Mouse (Mus musculus) thymus, postnatal 0 days (tissue): ENCODE data around the gene Spsb3. TPM values are rescaled to one million over a fixed set of nuclear protein-coding genes. Genes with fewer than 3 reads are reported as not detected.

Source experiments
- DNase-seq: peaks from one replicate; pipeline ENCODE4 v3.0.0-alpha.2; 2015; ENCODE audit warnings: low spot score
- polyA plus RNA-seq: library from polyadenylated mRNA; unstranded; fragments of >200 nt; fragmentation: Nextera tagmentation; extraction: Ambion mirVana; gene quantifications from 2 replicates; pipeline ENCODE4 v1.2.1, GENCODE M21; 2015

The Spsb3 gene
- polyA plus RNA-seq, 1 experiment from 2014 or later: 97.8 TPM

DNA sequence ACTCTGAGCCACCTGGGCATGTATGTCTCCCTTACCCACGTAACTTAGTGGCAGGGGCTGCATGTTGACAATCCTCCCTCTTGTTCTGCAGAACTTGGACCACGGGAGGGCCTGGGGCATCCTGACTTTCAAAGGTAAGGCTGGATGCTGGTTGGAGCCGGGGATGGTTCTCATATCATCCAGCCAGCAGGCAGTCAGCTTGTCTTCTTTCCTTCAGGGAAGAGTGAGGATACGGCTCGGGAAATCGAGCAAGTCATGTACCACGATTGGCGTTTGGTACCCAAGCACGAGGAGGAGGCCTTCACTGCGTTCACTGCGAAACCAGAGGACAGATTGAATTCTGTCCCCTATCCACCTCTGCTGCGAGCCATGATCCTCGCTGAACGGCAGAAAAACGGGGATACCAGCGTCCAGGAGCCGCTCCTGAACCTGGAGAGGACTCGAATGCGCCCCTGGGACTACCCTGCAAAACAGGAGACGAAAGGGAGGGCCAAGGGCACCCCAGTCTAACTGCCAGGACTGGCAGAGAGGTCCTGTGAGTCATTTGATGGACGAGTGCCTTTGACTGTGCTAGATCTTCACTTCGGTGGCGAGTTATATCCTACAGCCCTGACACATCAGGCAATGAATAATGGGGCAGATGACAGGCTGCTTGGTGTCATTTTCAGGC is 9.3 kb downstream of the Spsb3 start:
- no peak for DNase-seq

DNA sequence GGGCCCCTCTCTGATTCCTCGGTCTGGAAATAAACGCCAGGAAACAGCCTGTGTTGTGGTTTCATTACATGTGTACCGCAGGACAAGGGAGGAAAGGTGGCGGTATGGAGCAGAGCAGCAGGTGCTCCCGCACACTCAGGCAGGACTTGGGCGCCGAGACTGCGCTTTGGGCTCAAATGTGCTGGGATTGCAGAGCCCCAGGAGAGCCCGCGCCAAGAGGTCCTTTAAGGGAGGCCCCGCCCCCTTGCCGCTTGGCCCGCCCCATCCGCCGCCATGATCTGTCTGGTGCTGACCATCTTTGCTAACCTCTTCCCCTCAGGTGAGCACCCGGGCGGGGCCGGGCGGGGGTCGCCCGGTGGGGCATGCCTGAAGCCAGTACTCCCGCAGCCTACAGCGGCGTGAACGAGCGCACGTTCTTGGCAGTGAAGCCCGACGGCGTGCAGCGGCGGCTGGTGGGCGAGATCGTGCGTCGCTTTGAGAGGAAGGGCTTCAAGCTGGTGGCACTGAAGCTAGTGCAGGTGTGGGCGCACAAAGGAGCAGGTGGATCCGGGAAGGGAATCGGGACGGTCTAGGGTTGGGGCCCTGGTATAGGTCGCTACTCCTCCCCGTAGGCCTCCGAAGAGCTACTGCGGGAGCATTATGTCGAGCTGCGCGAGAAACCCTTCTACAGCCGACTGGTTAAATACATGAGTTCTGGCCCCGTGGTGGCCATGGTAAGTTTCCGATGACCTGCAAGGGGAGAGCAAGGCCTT is 10.0 kb downstream of the Spsb3 start, which contains the start of gene Nme3:
TSS of gene Nme3 (plus strand) at position 260 of the 752 bp plus-strand sequence.
- peak; percentile 70 for DNase-seq

- DNase-seq: no peak
Observed at GRCm38 (mm10) chr17:24896993-24897269, 10.5 kb downstream of the Spsb3 start.

DNA sequence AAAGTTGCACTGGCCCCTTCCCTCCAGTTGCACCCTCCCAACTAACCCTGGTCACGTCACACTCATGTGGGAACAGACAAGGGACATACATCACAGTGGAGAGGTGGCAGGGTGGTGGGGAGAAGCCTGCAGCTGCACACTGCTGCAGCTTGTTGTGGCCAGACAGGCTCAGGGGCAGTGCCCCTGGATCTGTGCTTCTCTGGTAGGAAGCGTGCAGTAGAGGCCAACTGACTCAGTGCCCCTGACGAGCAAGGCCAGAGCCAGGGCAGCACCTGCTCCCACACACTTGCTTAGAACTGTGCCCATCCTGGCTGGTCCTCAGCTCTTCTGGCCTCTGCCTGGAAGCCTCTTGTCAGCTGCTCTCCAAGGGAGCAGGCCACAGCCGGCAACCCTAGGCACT is 11.2 kb downstream of the Spsb3 start:
- no peak for DNase-seq

DNA sequence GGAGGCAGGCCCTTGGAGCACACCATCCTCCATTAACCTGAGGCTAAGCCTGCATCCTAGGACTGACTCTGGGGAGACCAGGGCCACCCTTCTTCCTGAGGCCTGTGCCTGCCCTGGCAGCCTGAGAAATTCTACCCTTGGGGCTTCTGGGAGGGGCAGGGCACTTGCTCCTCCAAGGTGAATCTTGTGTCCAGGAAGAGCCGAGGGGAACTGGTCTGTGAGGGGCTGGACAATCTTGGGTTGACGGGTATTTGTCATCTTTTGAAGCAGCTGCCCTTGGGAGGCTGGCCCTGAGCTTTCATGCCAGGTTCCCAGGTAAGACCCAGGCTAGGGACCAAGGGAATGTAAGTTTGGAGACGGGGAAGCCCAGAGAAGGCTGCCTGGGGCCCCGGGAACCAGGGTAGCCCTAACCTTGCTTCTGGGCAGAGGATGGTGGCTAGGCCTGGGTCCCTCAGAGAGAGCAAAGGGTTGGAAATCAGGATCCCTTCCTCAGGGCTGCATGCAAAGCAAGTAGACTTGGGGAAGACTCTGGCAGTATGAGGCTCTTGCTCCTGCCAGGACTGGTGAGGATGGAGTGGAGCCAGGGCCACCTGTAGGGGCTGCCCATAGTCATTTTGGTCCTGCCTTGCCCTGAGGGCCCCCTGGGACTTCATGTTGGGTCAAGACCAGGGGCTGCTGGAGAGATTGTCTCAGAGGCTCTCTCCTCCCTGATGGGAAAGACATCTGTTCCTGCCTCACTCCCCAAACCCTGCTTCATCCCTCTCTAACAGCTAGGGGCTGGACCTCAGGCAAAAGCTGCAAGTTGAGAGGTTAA is 11.8 kb downstream of the Spsb3 start:
- no peak for DNase-seq

GRCm38 (mm10) chr17:24899153-24899552 is 12.7 kb downstream of the Spsb3 start:
- no peak for DNase-seq

- DNase-seq: no peak
Observed at GRCm38 (mm10) chr17:24900014-24900413, 13.6 kb downstream of the Spsb3 start.

DNA sequence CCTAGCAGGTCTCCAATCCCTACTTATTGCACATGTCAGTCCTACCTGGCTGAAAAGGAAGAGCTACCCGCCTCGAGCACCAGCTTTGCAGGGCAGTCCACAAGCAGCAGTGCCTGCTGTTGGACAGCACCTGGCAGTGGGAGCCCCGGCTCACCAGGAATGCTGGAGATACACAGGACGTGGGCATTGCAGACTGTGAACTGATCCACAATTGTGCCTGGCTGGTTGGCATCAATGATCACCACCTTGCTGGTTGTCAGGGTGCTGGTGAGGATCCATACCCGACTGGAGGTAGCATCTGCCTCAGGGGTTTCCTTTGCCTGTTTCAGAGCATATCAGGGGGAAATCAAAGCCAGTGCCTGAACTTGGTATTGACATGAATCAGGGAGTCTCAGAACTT is 15.7 kb downstream of the Spsb3 start:
- no peak for DNase-seq

GRCm38 (mm10) chr17:24902671-24903474 is 16.4 kb downstream of the Spsb3 start:
- DNase-seq: no peak

- DNase-seq: no peak
Observed at GRCm38 (mm10) chr17:24903767-24904166, 17.3 kb downstream of the Spsb3 start.

DNA sequence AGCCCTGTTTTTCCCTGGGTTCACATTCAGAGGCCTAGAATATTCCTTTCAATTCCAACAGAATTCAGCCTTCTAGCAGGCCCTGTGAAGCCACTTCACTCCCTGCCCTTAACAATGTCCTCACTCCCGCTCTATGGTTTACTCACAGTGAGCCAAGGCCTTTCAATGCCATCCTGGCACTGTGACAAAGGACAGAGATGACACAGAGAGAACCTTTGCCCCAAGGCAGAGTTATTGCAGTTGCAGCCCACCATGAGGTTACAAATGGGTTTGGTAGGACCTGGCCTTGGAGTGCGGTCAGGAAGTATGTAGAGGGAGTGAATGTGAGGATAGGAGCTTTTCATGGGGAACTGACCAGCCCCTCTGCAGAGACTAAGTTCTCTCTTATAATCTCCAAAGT is 21.1 kb downstream of the Spsb3 start:
- DNase-seq: no peak

GRCm38 (mm10) chr17:24913984-24914383 is 27.5 kb downstream of the Spsb3 start:
- DNase-seq: no peak

- DNase-seq: no peak
Observed at GRCm38 (mm10) chr17:24923246-24923645, 36.8 kb downstream of the Spsb3 start.

- DNase-seq: no peak
Observed at GRCm38 (mm10) chr17:24929506-24929905, 43.1 kb downstream of the Spsb3 start.

GRCm38 (mm10) chr17:24932431-24932830 is 46.0 kb downstream of the Spsb3 start:
- DNase-seq: no peak

GRCm38 (mm10) chr17:24933163-24933562 is 46.7 kb downstream of the Spsb3 start:
- DNase-seq: no peak

DNA sequence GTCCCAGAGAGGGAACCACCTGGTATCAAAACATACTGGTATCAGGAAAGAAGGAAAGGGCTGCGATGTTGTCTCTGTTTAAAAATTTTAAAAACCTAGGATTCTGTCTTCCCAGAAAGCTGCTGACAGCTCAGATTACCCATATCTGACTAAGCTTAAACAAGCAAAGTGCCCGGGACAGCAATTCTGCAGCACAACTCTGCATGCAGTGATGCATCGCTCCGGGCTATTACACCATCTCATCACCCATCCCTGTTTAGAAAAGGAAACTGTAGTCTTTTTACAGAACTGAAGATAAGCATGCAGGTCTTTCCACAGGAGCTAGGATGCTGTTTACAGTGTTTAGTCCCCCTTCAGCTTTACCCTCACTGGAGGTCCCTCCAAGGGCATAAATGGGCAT is 48.5 kb downstream of the Spsb3 start:
- DNase-seq: no peak

DNA sequence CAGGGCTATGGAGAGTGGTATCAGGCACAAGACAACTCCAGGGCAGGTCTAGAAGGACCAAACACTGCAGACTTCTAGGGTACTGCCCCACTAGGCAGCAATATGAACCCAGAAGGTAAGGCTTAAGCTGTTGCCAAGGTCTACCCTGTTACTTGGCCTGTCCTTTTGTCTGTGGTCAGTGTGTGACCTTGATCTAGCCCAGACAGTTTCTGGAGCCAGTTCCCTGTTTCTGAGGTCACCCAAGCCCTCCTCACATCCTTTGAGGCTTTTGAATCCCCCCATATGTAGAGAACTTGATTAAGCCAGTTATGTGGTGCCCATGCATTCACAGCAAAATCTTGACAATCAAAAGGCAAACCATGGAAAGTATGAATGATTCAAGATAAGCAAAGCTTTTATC is 49.2 kb downstream of the Spsb3 start:
- DNase-seq: no peak

GRCm38 (mm10) chr17:24936259-24937237 is 50.1 kb downstream of the Spsb3 start, which contains the start of gene Mapk8ip3:
Gene Mapk8ip3, minus strand, starts transcription at chr17:24936977.
- peak; percentile 93 for DNase-seq

- DNase-seq: no peak
Observed at GRCm38 (mm10) chr17:24937266-24937665, 50.8 kb downstream of the Spsb3 start.
